Mouse (Mus musculus): ENCODE results near the gene Stag2. TPM values are rescaled to one million over a fixed set of nuclear protein-coding genes. Genes with fewer than 3 reads are reported as not detected.

Stag2 gene
- polyA plus RNA-seq, 1 experiment from 2014 or later, result 42.9 TPM

GRCm38 (mm10) chrX:42143991-42144390, 5.1 kb upstream of the Stag2 start:
- ATAC-seq (ENCODE audit: insufficient number of reproducible peaks, insufficient read depth, low FRiP score, low read depth), result no peak
- H3K4me3 ChIP-seq (ENCODE audit: control insufficient read depth in 1 of 2, insufficient read depth in 1 of 2, low read depth in 1 of 2, low read length in 2 of 2), result no peak overlapping the region
- H3K9me3 ChIP-seq (ENCODE audit: control insufficient read depth, low read length), result no peaks in the 10 kb centered on the region

GRCm38 (mm10) chrX:42148016-42148451, 1.1 kb upstream of the Stag2 start:
- H3K36me3 ChIP-seq (ENCODE audit: control insufficient read depth, insufficient read depth, low read length), result no peaks in the 10 kb centered on the region
- no peaks in the 10 kb centered on the region for H3K27me3 ChIP-seq (ENCODE audit: control insufficient read depth, insufficient read depth, low read length)
- 39% methylated on average over 5 of the region's 5 CpGs for WGBS
- H3K4me2 ChIP-seq (ENCODE audit: low read length), result peak overlapping the region; percentile 47
- H3K9me3 ChIP-seq (ENCODE audit: control insufficient read depth, low read length), result no peaks in the 10 kb centered on the region
- ATAC-seq (ENCODE audit: insufficient number of reproducible peaks, insufficient read depth, low FRiP score, low read depth), result no peak
- peak overlapping the region in 1 of 2 experiments; percentile 39; a peak in 1 of 4 replicates for H3K4me3 ChIP-seq (ENCODE audit: control insufficient read depth in 1 of 2, insufficient read depth in 1 of 2, low read depth in 1 of 2, low read length in 2 of 2)
- peak overlapping the region; percentile 49 for H3K9ac ChIP-seq (ENCODE audit: low read length)
- peak overlapping the region; percentile 84 to 92 for H3K27ac ChIP-seq (replicated peaks in 1 of 2; ENCODE audit: control insufficient read depth in 1 of 2, insufficient read depth in 1 of 2, low read depth in 2 of 2, low read length in 2 of 2)
- H3K4me1 ChIP-seq (ENCODE audit: control insufficient read depth in 2 of 2, insufficient read depth in 2 of 2, low read length in 2 of 2), result peaks cover 2 to 8% of the 10 kb centered on the region in 2 experiments; a peak in 3 of 4 replicates

More at GRCm38 (mm10) chrX:42143991-42144390, 5.1 kb upstream of the Stag2 start:
- WGBS, result 64% methylated on average over 4 of the region's 4 CpGs
- H3K4me1 ChIP-seq (ENCODE audit: control insufficient read depth in 2 of 2, insufficient read depth in 2 of 2, low read length in 2 of 2), result peaks cover 5 to 13% of the 10 kb centered on the region in 2 experiments
- no peak overlapping the region for H3K4me2 ChIP-seq (ENCODE audit: low read length)
- H3K27ac ChIP-seq (replicated peaks in 1 of 2; ENCODE audit: control insufficient read depth in 1 of 2, insufficient read depth in 1 of 2, low read depth in 2 of 2, low read length in 2 of 2), result no peak overlapping the region
- no peak overlapping the region for H3K9ac ChIP-seq (ENCODE audit: low read length)
- H3K27me3 ChIP-seq (ENCODE audit: control insufficient read depth, insufficient read depth, low read length), result no peaks in the 10 kb centered on the region
- H3K36me3 ChIP-seq (ENCODE audit: control insufficient read depth, insufficient read depth, low read length), result no peaks in the 10 kb centered on the region

GRCm38 (mm10) chrX:42149557-42150345, 634 bp downstream of the Stag2 start:
- Histone ChIP-seq H3K4me2 (ENCODE audit: low read length) (peak overlapping the region; percentile 61), H3K36me3 (ENCODE audit: control insufficient read depth, insufficient read depth, low read length) (no peaks in the 10 kb centered on the region), H3K4me3 (ENCODE audit: control insufficient read depth in 1 of 2, insufficient read depth in 1 of 2, low read depth in 1 of 2, low read length in 2 of 2) (peak overlapping the region; percentile 63 to 91), H3K4me1 (ENCODE audit: control insufficient read depth in 2 of 2, insufficient read depth in 2 of 2, low read length in 2 of 2) (peaks cover 2 to 8% of the 10 kb centered on the region in 2 experiments; a peak in 3 of 4 replicates), H3K9ac (ENCODE audit: low read length) (peak overlapping the region; percentile 98), H3K27ac (replicated peaks in 1 of 2; ENCODE audit: control insufficient read depth in 1 of 2, insufficient read depth in 1 of 2, low read depth in 2 of 2, low read length in 2 of 2) (peak overlapping the region; percentile 100), H3K9me3 (ENCODE audit: control insufficient read depth, low read length) (no peaks in the 10 kb centered on the region), H3K27me3 (ENCODE audit: control insufficient read depth, insufficient read depth, low read length) (no peaks in the 10 kb centered on the region)
- 17% methylated on average over 69 of the region's 71 CpGs for WGBS
- peak; percentile 14; the same call in 1 of the 2 replicates for ATAC-seq (ENCODE audit: insufficient number of reproducible peaks, insufficient read depth, low FRiP score, low read depth)

GRCm38 (mm10) chrX:42150346-42151023, 1.4 kb downstream of the Stag2 start:
- no peaks in the 10 kb centered on the region for H3K9me3 ChIP-seq (ENCODE audit: control insufficient read depth, low read length)
- ATAC-seq (ENCODE audit: insufficient number of reproducible peaks, insufficient read depth, low FRiP score, low read depth), result peak; percentile 76
- peak overlapping the region; percentile 98 for H3K9ac ChIP-seq (ENCODE audit: low read length)
- H3K4me1 ChIP-seq (ENCODE audit: control insufficient read depth in 2 of 2, insufficient read depth in 2 of 2, low read length in 2 of 2), result peaks cover 2 to 8% of the 10 kb centered on the region in 2 experiments; a peak in 3 of 4 replicates
- peak overlapping the region; percentile 63 to 91 for H3K4me3 ChIP-seq (ENCODE audit: control insufficient read depth in 1 of 2, insufficient read depth in 1 of 2, low read depth in 1 of 2, low read length in 2 of 2)
- no peaks in the 10 kb centered on the region for H3K27me3 ChIP-seq (ENCODE audit: control insufficient read depth, insufficient read depth, low read length)
- peak overlapping the region; percentile 100 for H3K27ac ChIP-seq (replicated peaks in 1 of 2; ENCODE audit: control insufficient read depth in 1 of 2, insufficient read depth in 1 of 2, low read depth in 2 of 2, low read length in 2 of 2)
- WGBS, result 30% methylated on average over 26 of the region's 40 CpGs
- H3K36me3 ChIP-seq (ENCODE audit: control insufficient read depth, insufficient read depth, low read length), result no peaks in the 10 kb centered on the region
- peak overlapping the region; percentile 74 for H3K4me2 ChIP-seq (ENCODE audit: low read length)

- Histone ChIP-seq H3K9me3 (ENCODE audit: control insufficient read depth, low read length) (no peaks in the 10 kb centered on the region), H3K4me2 (ENCODE audit: low read length) (peak overlapping the region; percentile 74), H3K4me3 (ENCODE audit: control insufficient read depth in 1 of 2, insufficient read depth in 1 of 2, low read depth in 1 of 2, low read length in 2 of 2) (peak overlapping the region; percentile 63 to 86), H3K9ac (ENCODE audit: low read length) (peak overlapping the region; percentile 82), H3K27ac (replicated peaks in 1 of 2; ENCODE audit: control insufficient read depth in 1 of 2, insufficient read depth in 1 of 2, low read depth in 2 of 2, low read length in 2 of 2) (peak overlapping the region; percentile 97 to 100), H3K27me3 (ENCODE audit: control insufficient read depth, insufficient read depth, low read length) (no peaks in the 10 kb centered on the region), H3K4me1 (ENCODE audit: control insufficient read depth in 2 of 2, insufficient read depth in 2 of 2, low read length in 2 of 2) (peaks cover 2 to 8% of the 10 kb centered on the region in 2 experiments; a peak in 3 of 4 replicates), H3K36me3 (ENCODE audit: control insufficient read depth, insufficient read depth, low read length) (no peaks in the 10 kb centered on the region)
- ATAC-seq (ENCODE audit: insufficient number of reproducible peaks, insufficient read depth, low FRiP score, low read depth), result no peak
- WGBS, result 17% methylated on average over 25 of the region's 25 CpGs
Measured at GRCm38 (mm10) chrX:42151024-42151754, 2.1 kb downstream of the Stag2 start.

GRCm38 (mm10) chrX:42151903-42152369, 2.8 kb downstream of the Stag2 start:
- WGBS, result 11% methylated on average over 17 of the region's 17 CpGs
- H3K9ac ChIP-seq (ENCODE audit: low read length), result peak overlapping the region; percentile 82
- H3K27me3 ChIP-seq (ENCODE audit: control insufficient read depth, insufficient read depth, low read length), result no peaks in the 10 kb centered on the region
- H3K4me1 ChIP-seq (ENCODE audit: control insufficient read depth in 2 of 2, insufficient read depth in 2 of 2, low read length in 2 of 2), result peaks cover 2 to 8% of the 10 kb centered on the region in 2 experiments; a peak in 3 of 4 replicates
- H3K4me2 ChIP-seq (ENCODE audit: low read length), result peak overlapping the region; percentile 74
- ATAC-seq (ENCODE audit: insufficient number of reproducible peaks, insufficient read depth, low FRiP score, low read depth), result peak; percentile 57
- no peaks in the 10 kb centered on the region for H3K36me3 ChIP-seq (ENCODE audit: control insufficient read depth, insufficient read depth, low read length)
- H3K27ac ChIP-seq (replicated peaks in 1 of 2; ENCODE audit: control insufficient read depth in 1 of 2, insufficient read depth in 1 of 2, low read depth in 2 of 2, low read length in 2 of 2), result peak overlapping the region; percentile 97 to 100
- H3K4me3 ChIP-seq (ENCODE audit: control insufficient read depth in 1 of 2, insufficient read depth in 1 of 2, low read depth in 1 of 2, low read length in 2 of 2), result peak overlapping the region; percentile 63 to 86
- H3K9me3 ChIP-seq (ENCODE audit: control insufficient read depth, low read length), result no peaks in the 10 kb centered on the region

- Histone ChIP-seq H3K4me1 (ENCODE audit: control insufficient read depth in 2 of 2, insufficient read depth in 2 of 2, low read length in 2 of 2) (peaks cover 2 to 3% of the 10 kb centered on the region in 2 experiments; a peak in 3 of 4 replicates), H3K9ac (ENCODE audit: low read length) (peak overlapping the region; percentile 59; the same call in 1 of the 2 replicates), H3K27ac (replicated peaks in 1 of 2; ENCODE audit: control insufficient read depth in 1 of 2, insufficient read depth in 1 of 2, low read depth in 2 of 2, low read length in 2 of 2) (peak overlapping the region in 1 of 2 experiments; percentile 100; a peak in 2 of 4 replicates), H3K27me3 (ENCODE audit: control insufficient read depth, insufficient read depth, low read length) (no peaks in the 10 kb centered on the region), H3K4me3 (ENCODE audit: control insufficient read depth in 1 of 2, insufficient read depth in 1 of 2, low read depth in 1 of 2, low read length in 2 of 2) (peak overlapping the region in 1 of 2 experiments; percentile 63; a peak in 3 of 4 replicates), H3K9me3 (ENCODE audit: control insufficient read depth, low read length) (no peaks in the 10 kb centered on the region), H3K36me3 (ENCODE audit: control insufficient read depth, insufficient read depth, low read length) (no peaks in the 10 kb centered on the region), H3K4me2 (ENCODE audit: low read length) (peak overlapping the region; percentile 74)
- ATAC-seq (ENCODE audit: insufficient number of reproducible peaks, insufficient read depth, low FRiP score, low read depth), result no peak
- WGBS, result 15% methylated on average over 4 of the region's 4 CpGs
Measured at GRCm38 (mm10) chrX:42153056-42153455, 3.9 kb downstream of the Stag2 start.

Data from heart, embryonic 14.5 days (tissue).